Mouse (Mus musculus) splenic B cell, adult 2 months (primary cell): ENCODE measurements around the gene Vmn1r1.

Experiments
- DNase-seq: peaks from one replicate; pipeline ENCODE4 v3.0.0-alpha.2; 2011; ENCODE audit warnings: low read depth, low spot score
- H3K27me3 ChIP-seq: 2 replicates; pipeline ENCODE4 v1.6.1; 2012; ENCODE audit warnings: mild to moderate bottlenecking, low read length, moderate library complexity, mixed read lengths; ENCODE audit not compliant: control insufficient read depth, poor library complexity, insufficient read depth, severe bottlenecking
- H3K36me3 ChIP-seq: 2 replicates; pipeline ENCODE4 v1.6.1; 2012; ENCODE audit warnings: mild to moderate bottlenecking, low read length, moderate library complexity, mixed read lengths; ENCODE audit not compliant: control insufficient read depth, poor library complexity, insufficient read depth, severe bottlenecking

Vmn1r1 gene

GRCm38 (mm10) chr1:182113587-182114500, 50.4 kb downstream of the Vmn1r1 start:
- no peaks in the 10 kb centered on the region for H3K36me3 ChIP-seq
- DNase-seq = no peak

GRCm38 (mm10) chr1:182113131-182113530, 51.2 kb downstream of the Vmn1r1 start:
- no peaks in the 10 kb centered on the region for H3K27me3 ChIP-seq
- H3K36me3 ChIP-seq = no peaks in the 10 kb centered on the region
- DNase-seq = no peak

More at GRCm38 (mm10) chr1:182113587-182114500, 50.4 kb downstream of the Vmn1r1 start:
- no peaks in the 10 kb centered on the region for H3K27me3 ChIP-seq

GRCm38 (mm10) chr1:182112385-182112784, 51.9 kb downstream of the Vmn1r1 start:
- H3K36me3 ChIP-seq = no peaks in the 10 kb centered on the region
- no peak for DNase-seq
- H3K27me3 ChIP-seq = no peaks in the 10 kb centered on the region

GRCm38 (mm10) chr1:182111386-182112317, 52.6 kb downstream of the Vmn1r1 start:
- no peaks in the 10 kb centered on the region for H3K36me3 ChIP-seq
- DNase-seq = no peak
- H3K27me3 ChIP-seq = no peaks in the 10 kb centered on the region

GRCm38 (mm10) chr1:182110708-182111385, 53.4 kb downstream of the Vmn1r1 start:
- no peak for DNase-seq
- Histone ChIP-seq H3K27me3 (no peaks in the 10 kb centered on the region), H3K36me3 (no peaks in the 10 kb centered on the region)

GRCm38 (mm10) chr1:182110185-182110584, 54.1 kb downstream of the Vmn1r1 start:
- no peak for DNase-seq
- H3K36me3 ChIP-seq = no peaks in the 10 kb centered on the region
- no peaks in the 10 kb centered on the region for H3K27me3 ChIP-seq

- no peaks in the 10 kb centered on the region for H3K36me3 ChIP-seq
- no peak for DNase-seq
Measured at GRCm38 (mm10) chr1:182108397-182109099, 55.7 kb downstream of the Vmn1r1 start.

GRCm38 (mm10) chr1:182107251-182107650, 57.0 kb downstream of the Vmn1r1 start:
- H3K27me3 ChIP-seq = no peaks in the 10 kb centered on the region
- no peak for DNase-seq
- H3K36me3 ChIP-seq = no peaks in the 10 kb centered on the region

More at GRCm38 (mm10) chr1:182108397-182109099, 55.7 kb downstream of the Vmn1r1 start:
- no peaks in the 10 kb centered on the region for H3K27me3 ChIP-seq

- no peaks in the 10 kb centered on the region for H3K36me3 ChIP-seq
- no peaks in the 10 kb centered on the region for H3K27me3 ChIP-seq
- no peak for DNase-seq
Measured at GRCm38 (mm10) chr1:182105023-182105422, 59.3 kb downstream of the Vmn1r1 start.
